Mouse (Mus musculus) gastrocnemius, postnatal 25 days (tissue): ENCODE measurements around the gene Btbd9. TPM values are rescaled to one million over a fixed set of nuclear protein-coding genes. Genes with fewer than 3 reads are reported as not detected.

Source experiments
- DNase-seq: peaks from one replicate; pipeline ENCODE4 v3.0.0; 2022
- total RNA-seq, 2 experiments: library from RNA; stranded (reverse); gene quantifications; 1 replicate in 1 of 2; 2 replicates in 1 of 2; pipeline ENCODE4 v1.2.3; 2021

The Btbd9 gene
- total RNA-seq, 2 experiments from 2014 or later = 8.0 to 12.4 TPM

GRCm38 (mm10) chr17:30388817-30389216 is 187.5 kb downstream of the Btbd9 start:
- DNase-seq = no peak

- DNase-seq = no peak
Observed at GRCm38 (mm10) chr17:30388391-30388790, 187.9 kb downstream of the Btbd9 start.

- DNase-seq = no peak
Observed at GRCm38 (mm10) chr17:30386241-30386640, 190.0 kb downstream of the Btbd9 start.

- no peak for DNase-seq
Observed at GRCm38 (mm10) chr17:30383649-30384048, 192.6 kb downstream of the Btbd9 start.

- DNase-seq = no peak
Observed at GRCm38 (mm10) chr17:30378221-30379010, 197.9 kb downstream of the Btbd9 start.

GRCm38 (mm10) chr17:30377754-30378153 is 198.5 kb downstream of the Btbd9 start:
- DNase-seq = no peak

GRCm38 (mm10) chr17:30375107-30375506 is 201.2 kb downstream of the Btbd9 start:
- DNase-seq = no peak

- DNase-seq = no peak
Observed at GRCm38 (mm10) chr17:30368559-30368958, 207.7 kb downstream of the Btbd9 start.

GRCm38 (mm10) chr17:30364701-30365100 is 211.6 kb downstream of the Btbd9 start:
- no peak for DNase-seq

- DNase-seq = no peak
Observed at GRCm38 (mm10) chr17:30363365-30363764, 212.9 kb downstream of the Btbd9 start.

GRCm38 (mm10) chr17:30360654-30361053 is 215.6 kb downstream of the Btbd9 start:
- no peak for DNase-seq

GRCm38 (mm10) chr17:30359392-30359791 is 216.9 kb downstream of the Btbd9 start:
- no peak for DNase-seq

- DNase-seq = no peak
Observed at GRCm38 (mm10) chr17:30355431-30355830, 220.9 kb downstream of the Btbd9 start.

- DNase-seq = no peak
Observed at GRCm38 (mm10) chr17:30354381-30354780, 221.9 kb downstream of the Btbd9 start.

- DNase-seq = no peak
Observed at GRCm38 (mm10) chr17:30348031-30348430, 228.3 kb downstream of the Btbd9 start.

GRCm38 (mm10) chr17:30347101-30347613 is 229.1 kb downstream of the Btbd9 start:
- no peak for DNase-seq

GRCm38 (mm10) chr17:30345008-30345407 is 231.3 kb downstream of the Btbd9 start:
- DNase-seq = no peak

- DNase-seq = no peak
Observed at GRCm38 (mm10) chr17:30343701-30344473, 232.4 kb downstream of the Btbd9 start.

- no peak for DNase-seq
Observed at GRCm38 (mm10) chr17:30341556-30341955, 234.7 kb downstream of the Btbd9 start.

- no peak for DNase-seq
Observed at GRCm38 (mm10) chr17:30340495-30341126, 235.7 kb downstream of the Btbd9 start.

GRCm38 (mm10) chr17:30339317-30339716 is 237.0 kb downstream of the Btbd9 start:
- DNase-seq = no peak

- DNase-seq = no peak
Observed at GRCm38 (mm10) chr17:30336816-30337215, 239.5 kb downstream of the Btbd9 start.

GRCm38 (mm10) chr17:30336280-30336679 is 240.0 kb downstream of the Btbd9 start:
- DNase-seq = no peak
